Mouse (Mus musculus): ENCODE measurements around the gene Gm45208.
A peak's percentile ranks its signal among the peaks of the same experiment; 100 is the strongest.
"Not testable (repeated sequence)": the region's sequence is repeated elsewhere in the genome, so short reads cannot be mapped to it uniquely, and the experiment has no call there.

Gene Gm45208

GRCm38 (mm10) chrX:7721514-7722281, at the start of gene Gm45208:
Gm45208 (plus strand) TSS chrX:7722245.
- DNase-seq (ENCODE audit: low read depth, low spot score): peak; percentile 71

- no peak for DNase-seq (ENCODE audit: low read depth, low spot score)
Measured at GRCm38 (mm10) chrX:7672739-7673138, 49.3 kb upstream of the Gm45208 start.

- DNase-seq (ENCODE audit: low read depth, low spot score): no peak
Measured at GRCm38 (mm10) chrX:7673578-7674281, 48.3 kb upstream of the Gm45208 start.

GRCm38 (mm10) chrX:7674284-7675000, 47.6 kb upstream of the Gm45208 start:
- no peak for DNase-seq (ENCODE audit: low read depth, low spot score)

GRCm38 (mm10) chrX:7675001-7675380, 47.1 kb upstream of the Gm45208 start:
- no peak for DNase-seq (ENCODE audit: low read depth, low spot score)

GRCm38 (mm10) chrX:7678986-7679385, 43.1 kb upstream of the Gm45208 start:
- DNase-seq (ENCODE audit: low read depth, low spot score): no peak

GRCm38 (mm10) chrX:7679405-7680056, 42.5 kb upstream of the Gm45208 start:
- DNase-seq (ENCODE audit: low read depth, low spot score): peak; percentile 69

- DNase-seq (ENCODE audit: low read depth, low spot score): no peak
Measured at GRCm38 (mm10) chrX:7680057-7680412, 42.0 kb upstream of the Gm45208 start.

- no peak for DNase-seq (ENCODE audit: low read depth, low spot score)
Measured at GRCm38 (mm10) chrX:7680864-7681263, 41.2 kb upstream of the Gm45208 start, which contains the start of gene Magix. Magix (minus strand) TSS chrX:7681251.

- no peak for DNase-seq (ENCODE audit: low read depth, low spot score)
Measured at GRCm38 (mm10) chrX:7688321-7688720, 33.7 kb upstream of the Gm45208 start.

GRCm38 (mm10) chrX:7690486-7690885, 31.6 kb upstream of the Gm45208 start:
- no peak for DNase-seq (ENCODE audit: low read depth, low spot score)

- no peak for DNase-seq (ENCODE audit: low read depth, low spot score)
Measured at GRCm38 (mm10) chrX:7692862-7693261, 29.2 kb upstream of the Gm45208 start.

- DNase-seq (ENCODE audit: low read depth, low spot score): no peak
Measured at GRCm38 (mm10) chrX:7696520-7696919, 25.5 kb upstream of the Gm45208 start.

GRCm38 (mm10) chrX:7696954-7697381, 25.1 kb upstream of the Gm45208 start, which contains the start of gene Gpkow:
Gpkow (plus strand) TSS chrX:7697131.
- peak; percentile 80 for DNase-seq (ENCODE audit: low read depth, low spot score)

GRCm38 (mm10) chrX:7713764-7714134, 8.3 kb upstream of the Gm45208 start:
- DNase-seq (ENCODE audit: low read depth, low spot score): not testable (repeated sequence)

GRCm38 (mm10) chrX:7714135-7714899, 7.7 kb upstream of the Gm45208 start, which contains the start of gene Wdr45:
Wdr45 (plus strand) TSS chrX:7714333.
- peak; percentile 85 for DNase-seq (ENCODE audit: low read depth, low spot score)

- DNase-seq (ENCODE audit: low read depth, low spot score): not testable (repeated sequence)
Measured at GRCm38 (mm10) chrX:7716058-7716457, 6.0 kb upstream of the Gm45208 start.

- DNase-seq (ENCODE audit: low read depth, low spot score): no peak
Measured at GRCm38 (mm10) chrX:7722282-7722611, 202 bp downstream of the Gm45208 start.

- DNase-seq (ENCODE audit: low read depth, low spot score): no peak
Measured at GRCm38 (mm10) chrX:7722691-7723090, 646 bp downstream of the Gm45208 start.

GRCm38 (mm10) chrX:7724135-7724534, 2.1 kb downstream of the Gm45208 start:
- DNase-seq (ENCODE audit: low read depth, low spot score): no peak

GRCm38 (mm10) chrX:7725841-7726240, 3.8 kb downstream of the Gm45208 start:
- no peak for DNase-seq (ENCODE audit: low read depth, low spot score)
